In genomic region chr5:97289401-97290165, GRCm38 (mm10) we compare ENCODE assay signal across 12 mouse cellular contexts.
DNase-seq lines count a peak whose midpoint lies in the region; ATAC-seq and TF ChIP-seq lines count a peak whose summit lies in the region.
"Had no signal": no experiment of that assay in that cellular context is flagged by ENCODE, and none has a peak within 500 bp of the region (broad histone marks: within the 10 kb centered on the region; RNA-seq: fewer than 3 reads in every experiment).

No protein-coding gene starts in this region.

- 43% methylated on average over 8 of the region's 8 CpGs for WGBS in hindbrain, embryonic 16.5 days
- 42% methylated on average over 8 of the region's 8 CpGs for WGBS in hindbrain, postnatal 0 days
- WGBS in forebrain, embryonic 16.5 days, result 15% methylated on average over 8 of the region's 8 CpGs

- H3K4me2 ChIP-seq in hindbrain, embryonic 16.5 days (ENCODE audit: low read length), result no peak overlapping the region
- no peak overlapping the region for H3K4me2 ChIP-seq in hindbrain, postnatal 0 days (ENCODE audit: low read depth, low read length)
- 0 out of 2 replicates have a peak overlapping the region, but pooled peaks have one; percentile 5 for H3K4me2 ChIP-seq in forebrain, embryonic 16.5 days (ENCODE audit: low read length)
- peak overlapping the region; percentile 5 for H3K4me2 ChIP-seq in myocyte (ENCODE audit: low read depth)

- H3ac ChIP-seq in myocyte (ENCODE audit: control insufficient read depth, insufficient read length), result no peak overlapping the region

- ATAC-seq in hindbrain, embryonic 16.5 days, result 0 out of 2 replicates have a peak, but pooled peaks have one; percentile 54
- ATAC-seq in hindbrain, postnatal 0 days, result no peak
- peak; percentile 92 for ATAC-seq in forebrain, embryonic 16.5 days
- ATAC-seq: intestine, postnatal 0 days had no signal

- TF ChIP-seq CTCF in hindbrain, postnatal 0 days (IDR thresholded peaks at IDR 0.05; ENCODE audit: low read depth), result no peak

- H3K79me2 ChIP-seq in myocyte (ENCODE audit: control insufficient read depth, insufficient read depth), result no peaks in the 10 kb centered on the region

- intact Hi-C loops in heart, postnatal 25 days (cut with DNase I), result no loop called here

- no peak overlapping the region for H3K27ac ChIP-seq in hindbrain, embryonic 16.5 days (ENCODE audit: low read depth, low read length)
- no peak overlapping the region for H3K27ac ChIP-seq in hindbrain, postnatal 0 days
- H3K27ac ChIP-seq in forebrain, embryonic 16.5 days (ENCODE audit: low read length), result peak overlapping the region; percentile 77

- H3K9me3 ChIP-seq in hindbrain, embryonic 16.5 days (ENCODE audit: control insufficient read depth, low read length), result no peaks in the 10 kb centered on the region
- H3K9me3 ChIP-seq in hindbrain, postnatal 0 days (ENCODE audit: low read length), result no peaks in the 10 kb centered on the region
- no peaks in the 10 kb centered on the region for H3K9me3 ChIP-seq in forebrain, embryonic 16.5 days (ENCODE audit: control insufficient read depth, low read length)

- H3K36me3 ChIP-seq in hindbrain, embryonic 16.5 days (ENCODE audit: control insufficient read depth, insufficient read depth, low read length), result no peaks in the 10 kb centered on the region
- H3K36me3 ChIP-seq in hindbrain, postnatal 0 days (ENCODE audit: insufficient read depth, low read length), result no peaks in the 10 kb centered on the region
- H3K36me3 ChIP-seq in forebrain, embryonic 16.5 days (ENCODE audit: control insufficient read depth, insufficient read depth), result no peaks in the 10 kb centered on the region
- no peaks in the 10 kb centered on the region for H3K36me3 ChIP-seq in myocyte (ENCODE audit: control insufficient read depth, insufficient read depth)

- no peak for DNase-seq in hindbrain, postnatal 0 days (ENCODE audit: low spot score)
- DNase-seq in brain, adult 2 months (ENCODE audit: low read depth, low spot score), result peak; percentile 63
- DNase-seq in lung, postnatal 36 days, result no peak
- DNase-seq in heart, postnatal 25 days (ENCODE audit: low spot score), result no peak
- DNase-seq in cerebellum, adult 9-10 months, result no peak
- DNase-seq: cerebellum, adult 8-10 months; kidney, postnatal 36 days; lung, postnatal 4 days had no signal

- no peaks in the 10 kb centered on the region for H3K27me3 ChIP-seq in hindbrain, embryonic 16.5 days (replicated peaks; ENCODE audit: control insufficient read depth, insufficient read depth, low read length)
- H3K27me3 ChIP-seq in hindbrain, postnatal 0 days (ENCODE audit: insufficient read depth, low read length), result no peaks in the 10 kb centered on the region
- H3K27me3 ChIP-seq in forebrain, embryonic 16.5 days (replicated peaks; ENCODE audit: control insufficient read depth, insufficient read depth, low read length), result no peaks in the 10 kb centered on the region
- H3K27me3 ChIP-seq in myocyte (ENCODE audit: control insufficient read depth, insufficient read depth, insufficient read length), result no peaks in the 10 kb centered on the region

- TF ChIP-seq POLR2A in myocyte (IDR thresholded peaks at IDR 0.05; ENCODE audit: insufficient read length, low read depth), result no peak

- no peak overlapping the region for H3K4me3 ChIP-seq in hindbrain, embryonic 16.5 days (ENCODE audit: low read length)
- no peak overlapping the region for H3K4me3 ChIP-seq in hindbrain, postnatal 0 days (ENCODE audit: low read length)
- H3K4me3 ChIP-seq in forebrain, embryonic 16.5 days (replicated peaks; ENCODE audit: low read length), result no peak overlapping the region
- H3K4me3 ChIP-seq in myocyte, result no peak overlapping the region

- no peak overlapping the region for H3K9ac ChIP-seq in hindbrain, embryonic 16.5 days (ENCODE audit: low read depth, low read length)
- no peak overlapping the region for H3K9ac ChIP-seq in hindbrain, postnatal 0 days (replicated peaks; ENCODE audit: low read length)
- no peak overlapping the region for H3K9ac ChIP-seq in forebrain, embryonic 16.5 days (replicated peaks; ENCODE audit: low read depth, low read length)

- H3K4me1 ChIP-seq in hindbrain, embryonic 16.5 days (ENCODE audit: control insufficient read depth, insufficient read depth, low read depth, low read length), result no peaks in the 10 kb centered on the region; the same call in 1 of the 2 replicates
- H3K4me1 ChIP-seq in hindbrain, postnatal 0 days (ENCODE audit: insufficient read depth, low read length), result no peaks in the 10 kb centered on the region
- H3K4me1 ChIP-seq in forebrain, embryonic 16.5 days (replicated peaks; ENCODE audit: control insufficient read depth, insufficient read depth, low read length), result peaks cover 11% of the 10 kb centered on the region

TF ChIP-seq in myocyte, 11 proteins besides CTCF, POLR2A, EP300 and RAD21:
- TF ChIP-seq CEBPB (IDR thresholded peaks at IDR 0.05; ENCODE audit: insufficient read depth, poor library complexity, severe bottlenecking) (0 out of 2 replicates have a peak, but pooled peaks have one; percentile 4), USF1 (IDR thresholded peaks at IDR 0.05; ENCODE audit: low read depth) (no peak), TCF12 (IDR thresholded peaks at IDR 0.05; ENCODE audit: insufficient read depth, poor library complexity, severe bottlenecking) (no peak), MAX (IDR thresholded peaks at IDR 0.05; ENCODE audit: low read depth) (no peak)

Comparison
In these comparisons a context has a peak if more than half of its experiments do, and no peak if none do; other contexts are left out.
1. H3K4me2 ChIP-seq: peak in forebrain, embryonic 16.5 days (single experiment) and myocyte (single experiment); none in hindbrain, embryonic 16.5 days (single experiment) and hindbrain, postnatal 0 days (single experiment).